Mouse (Mus musculus): ENCODE results near the gene Trim63. TPM values are rescaled to one million over a fixed set of nuclear protein-coding genes. Genes with fewer than 3 reads are reported as not detected.

The Trim63 gene
- total and polyA plus RNA-seq, 3 experiments = 0.25 to 0.49 TPM; not detected in 1

DNA sequence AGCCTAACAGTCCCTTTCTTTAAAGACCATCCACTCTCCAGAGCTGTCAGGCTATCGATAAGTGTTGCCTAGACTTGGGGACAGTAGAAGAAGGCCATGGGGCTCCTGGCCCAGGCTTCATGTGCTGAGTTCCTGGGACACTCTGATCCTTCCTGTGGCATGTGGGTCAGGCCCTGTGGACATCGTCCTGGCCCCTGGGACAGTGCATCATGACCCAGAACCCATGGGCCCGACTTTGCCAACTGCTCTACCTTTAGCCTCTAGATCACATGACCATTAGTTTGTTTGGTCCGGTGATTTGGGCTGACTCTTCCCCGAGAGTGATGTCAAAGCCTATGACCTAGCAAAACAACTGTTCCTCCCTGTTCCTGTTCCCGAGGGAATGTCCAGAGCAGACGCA lies 4.8 kb upstream of the Trim63 start:
- Histone ChIP-seq H3K9ac (ENCODE audit: insufficient read depth, low read depth) (no peak overlapping the region), H3K36me3 (replicated peaks in 1 of 2; ENCODE audit: control insufficient read depth in 1 of 2, insufficient read depth in 1 of 2, low read length in 1 of 2) (no peaks in the 10 kb centered on the region), H3K4me1 (ENCODE audit: control insufficient read depth in 1 of 2, insufficient read depth in 2 of 2) (peaks cover 4 to 23% of the 10 kb centered on the region in 2 experiments), H3K79me2 (replicated peaks; ENCODE audit: control insufficient read depth, extremely low read depth, insufficient read depth, poor library complexity, severe bottlenecking) (no peaks in the 10 kb centered on the region), H3K27ac (ENCODE audit: insufficient read depth, low read depth) (no peak overlapping the region), H3K9me3 (replicated peaks; ENCODE audit: low read length) (no peaks in the 10 kb centered on the region), H3K27me3 (replicated peaks) (no peaks in the 10 kb centered on the region), H3K4me2 (ENCODE audit: insufficient read depth, low read depth, poor library complexity, severe bottlenecking) (no peak overlapping the region), H3K4me3 (replicated peaks in 1 of 3; ENCODE audit: low read depth in 2 of 3, low read length in 2 of 3, poor library complexity in 1 of 3) (no peak overlapping the region)
- DNase-seq (ENCODE audit: extremely low read depth) = no peak
- no peak for TF ChIP-seq TBP (conservative IDR thresholded peaks at IDR 0.05; ENCODE audit: low read depth, low read length)
- TF ChIP-seq KAT2A (IDR thresholded peaks at IDR 0.05; ENCODE audit: insufficient replicate concordance, low read length) = no peak
- no peak for TF ChIP-seq TCF12 (IDR thresholded peaks at IDR 0.05; ENCODE audit: low read depth, low read length)
- TF ChIP-seq NRF1 (IDR thresholded peaks at IDR 0.05; ENCODE audit: low read depth, low read length) = no peak
- no peak for TF ChIP-seq ZC3H11A (IDR thresholded peaks at IDR 0.05; ENCODE audit: low read depth, low read length)
- no peak for TF ChIP-seq MXI1 (IDR thresholded peaks at IDR 0.05; ENCODE audit: low read depth, low read length)
- TF ChIP-seq UBTF (IDR thresholded peaks at IDR 0.05; ENCODE audit: low read depth, low read length) = no peak
- TF ChIP-seq PAX5 (IDR thresholded peaks at IDR 0.05; ENCODE audit: low read length) = no peak
- no peak for TF ChIP-seq E2F4 (IDR thresholded peaks at IDR 0.05; ENCODE audit: insufficient replicate concordance, low read depth, low read length)
- TF ChIP-seq ETS1 (conservative IDR thresholded peaks at IDR 0.05; ENCODE audit: low read depth, low read length) = no peak
- TF ChIP-seq GABPA (IDR thresholded peaks at IDR 0.05; ENCODE audit: insufficient replicate concordance, low read depth, low read length) = no peak
- TF ChIP-seq JUN (IDR thresholded peaks at IDR 0.05; ENCODE audit: insufficient read depth, low read depth, low read length) = no peak
- no peak for TF ChIP-seq ZMIZ1 (IDR thresholded peaks at IDR 0.05; ENCODE audit: low read depth, low read length)
- TF ChIP-seq MAX (IDR thresholded peaks at IDR 0.05; ENCODE audit: low read length) = no peak
- no peak for TF ChIP-seq USF1 (IDR thresholded peaks at IDR 0.05; ENCODE audit: low read depth, low read length)
- TF ChIP-seq ELF1 (IDR thresholded peaks at IDR 0.05; ENCODE audit: low read depth, low read length) = no peak
- TF ChIP-seq MYC (IDR thresholded peaks at IDR 0.05; ENCODE audit: low read depth, low read length) = no peak
- dilution Hi-C loops (cut with MboI; ENCODE audit: extremely low pct_ligation_motif_present, extremely low pct_unique_long_range_greater_than_20kb, low sequenced_read_pairs) = no loop called here
- in situ Hi-C loops (cut with MboI; ENCODE audit: low pct_ligation_motif_present, low pct_unique_long_range_greater_than_20kb, low sequenced_read_pairs) = no loop called here

DNA sequence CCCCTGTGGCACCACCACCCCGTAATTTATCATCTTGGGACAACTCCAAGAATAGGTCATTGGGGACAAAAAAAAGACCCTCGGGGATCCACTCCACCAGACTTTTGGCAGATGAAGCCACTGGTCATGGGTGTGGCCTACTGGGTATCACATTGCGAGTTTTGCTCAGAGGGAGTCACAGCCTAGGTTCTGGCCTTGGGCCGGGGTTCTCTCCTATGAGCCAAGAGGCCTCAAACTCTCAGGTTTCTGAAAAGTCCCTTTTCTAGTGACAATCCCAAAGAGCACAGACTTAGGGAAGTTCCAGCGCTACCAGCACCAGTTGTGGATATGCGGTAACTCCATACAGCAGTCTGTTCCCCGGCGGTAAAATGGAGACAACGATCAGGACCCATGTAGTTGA lies 4.3 kb upstream of the Trim63 start:
- dilution Hi-C loops (cut with MboI; ENCODE audit: extremely low pct_ligation_motif_present, extremely low pct_unique_long_range_greater_than_20kb, low sequenced_read_pairs) = no loop called here
- DNase-seq (ENCODE audit: extremely low read depth) = no peak
- no peaks in the 10 kb centered on the region for H3K36me3 ChIP-seq (replicated peaks in 1 of 2; ENCODE audit: control insufficient read depth in 1 of 2, insufficient read depth in 1 of 2, low read length in 1 of 2)
- TF ChIP-seq MAFK (IDR thresholded peaks at IDR 0.05; ENCODE audit: insufficient replicate concordance, low read length) (no peak), KAT2A (IDR thresholded peaks at IDR 0.05; ENCODE audit: insufficient replicate concordance, low read length) (no peak), JUND (conservative IDR thresholded peaks at IDR 0.05; ENCODE audit: low read depth, low read length) (no peak), ZC3H11A (IDR thresholded peaks at IDR 0.05; ENCODE audit: low read depth, low read length) (no peak), ZKSCAN1 (IDR thresholded peaks at IDR 0.05; ENCODE audit: borderline replicate concordance, low read depth, low read length) (no peak), POLR2AphosphoS2 (IDR thresholded peaks at IDR 0.05; ENCODE audit: low read depth, low read length) (no peak), CHD2 (IDR thresholded peaks at IDR 0.05; ENCODE audit: low read length) (no peak), MXI1 (IDR thresholded peaks at IDR 0.05; ENCODE audit: low read depth, low read length) (no peak), HCFC1 (IDR thresholded peaks at IDR 0.05; ENCODE audit: low read depth, low read length) (no peak), TCF12 (IDR thresholded peaks at IDR 0.05; ENCODE audit: low read depth, low read length) (no peak)
- no peaks in the 10 kb centered on the region for H3K27me3 ChIP-seq (replicated peaks)
- H3K4me1 ChIP-seq (ENCODE audit: control insufficient read depth in 1 of 2, insufficient read depth in 2 of 2) = peaks cover 4 to 23% of the 10 kb centered on the region in 2 experiments
- no peaks in the 10 kb centered on the region for H3K79me2 ChIP-seq (replicated peaks; ENCODE audit: control insufficient read depth, extremely low read depth, insufficient read depth, poor library complexity, severe bottlenecking)
- no peak overlapping the region for H3K4me2 ChIP-seq (ENCODE audit: insufficient read depth, low read depth, poor library complexity, severe bottlenecking)
- no peak overlapping the region for H3K9ac ChIP-seq (ENCODE audit: insufficient read depth, low read depth)
- in situ Hi-C loops (cut with MboI; ENCODE audit: low pct_ligation_motif_present, low pct_unique_long_range_greater_than_20kb, low sequenced_read_pairs) = no loop called here
- no peak overlapping the region for H3K4me3 ChIP-seq (replicated peaks in 1 of 3; ENCODE audit: low read depth in 2 of 3, low read length in 2 of 3, poor library complexity in 1 of 3)
- H3K27ac ChIP-seq (ENCODE audit: insufficient read depth, low read depth) = no peak overlapping the region
- no peaks in the 10 kb centered on the region for H3K9me3 ChIP-seq (replicated peaks; ENCODE audit: low read length)
